8 mouse cellular contexts compared by ENCODE assay signal in genomic region chr13:111904616-111905212, GRCm38 (mm10).
DNase-seq lines count a peak whose midpoint lies in the region; ATAC-seq lines count a peak whose summit lies in the region.

No protein-coding gene starts in this region.

- peak; percentile 36 for DNase-seq in ES-CJ7 (ENCODE audit: low read depth, low spot score)
- peak; percentile 58 for DNase-seq in ZHBTc4 (ENCODE audit: low read depth, low spot score)
- peak; percentile 88 to 93 for DNase-seq in right cerebral cortex, postnatal 10 days (ENCODE audit: low spot score in 2 of 2)
- no peak for DNase-seq in yolk sac, embryonic 10.5 days (ENCODE audit: low spot score)
- DNase-seq in gastrocnemius, adult 8-10 months (ENCODE audit: low spot score in 2 of 2), result no peak

- H3K27ac ChIP-seq in hindbrain, embryonic 16.5 days (ENCODE audit: low read depth, low read length), result peak overlapping the region; percentile 73
- H3K27ac ChIP-seq in limb, embryonic 13.5 days, result peak overlapping the region; percentile 76

- WGBS in hindbrain, embryonic 16.5 days, result 11% methylated on average over 15 of the region's 17 CpGs
- WGBS in limb, embryonic 13.5 days, result 23% methylated on average over 16 of the region's 17 CpGs

- ATAC-seq in erythroid progenitor cell, adult 5-6 weeks (replicated peaks; ENCODE audit: low FRiP score, poor library complexity, severe bottlenecking), result peak; percentile 10
- peak; percentile 89 for ATAC-seq in hindbrain, embryonic 16.5 days
- ATAC-seq in limb, embryonic 13.5 days (ENCODE audit: low FRiP score, low read depth), result peak; percentile 71

- no peak overlapping the region for H3K4me3 ChIP-seq in hindbrain, embryonic 16.5 days (ENCODE audit: low read length)
- no peak overlapping the region for H3K4me3 ChIP-seq in limb, embryonic 13.5 days

- peak overlapping the region; percentile 36 for H3K9ac ChIP-seq in hindbrain, embryonic 16.5 days (ENCODE audit: low read depth, low read length)
- 0 out of 2 replicates have a peak overlapping the region, but pooled peaks have one; percentile 31 for H3K9ac ChIP-seq in limb, embryonic 13.5 days

- no peaks in the 10 kb centered on the region for H3K36me3 ChIP-seq in hindbrain, embryonic 16.5 days (ENCODE audit: control insufficient read depth, insufficient read depth, low read length)
- H3K36me3 ChIP-seq in limb, embryonic 13.5 days, result no peaks in the 10 kb centered on the region

- H3K27me3 ChIP-seq in hindbrain, embryonic 16.5 days (replicated peaks; ENCODE audit: control insufficient read depth, insufficient read depth, low read length), result no peaks in the 10 kb centered on the region
- peaks cover 2% of the 10 kb centered on the region; the same call in 1 of the 2 replicates for H3K27me3 ChIP-seq in limb, embryonic 13.5 days

- H3K4me1 ChIP-seq in hindbrain, embryonic 16.5 days (ENCODE audit: control insufficient read depth, insufficient read depth, low read depth, low read length), result peaks cover 9% of the 10 kb centered on the region
- peaks cover 9% of the 10 kb centered on the region for H3K4me1 ChIP-seq in limb, embryonic 13.5 days

- H3K9me3 ChIP-seq in hindbrain, embryonic 16.5 days (ENCODE audit: control insufficient read depth, low read length), result no peaks in the 10 kb centered on the region
- H3K9me3 ChIP-seq in limb, embryonic 13.5 days, result no peaks in the 10 kb centered on the region

- peak overlapping the region; percentile 40 for H3K4me2 ChIP-seq in hindbrain, embryonic 16.5 days (ENCODE audit: low read length)
- H3K4me2 ChIP-seq in limb, embryonic 13.5 days (replicated peaks), result peak overlapping the region; percentile 46

Comparison
In these comparisons a context has a peak if more than half of its experiments do, and no peak if none do; other contexts are left out.
1. DNase-seq: peak in ES-CJ7 (single experiment), ZHBTc4 (single experiment) and right cerebral cortex, postnatal 10 days (2 of 2); none in yolk sac, embryonic 10.5 days (single experiment) and gastrocnemius, adult 8-10 months (0 of 2).
2. ATAC-seq: peak in every context shown above with its lines; median percentile 89 in hindbrain, embryonic 16.5 days; 71 in limb, embryonic 13.5 days; 10 in erythroid progenitor cell, adult 5-6 weeks.